Mouse (Mus musculus): Measurements from ENCODE around the gene Nrxn3.

Nrxn3 gene

GRCm38 (mm10) chr12:89331474-89332263 lies 609.0 kb downstream of the Nrxn3 start:
- DNase-seq (ENCODE audit: low read depth): no peak

GRCm38 (mm10) chr12:89333486-89333885 lies 610.8 kb downstream of the Nrxn3 start:
- DNase-seq (ENCODE audit: low read depth): no peak

- no peak for DNase-seq (ENCODE audit: low read depth)
Measured at GRCm38 (mm10) chr12:89364850-89365249, 642.2 kb downstream of the Nrxn3 start.

- DNase-seq (ENCODE audit: low read depth): no peak
Measured at GRCm38 (mm10) chr12:89369939-89370338, 647.3 kb downstream of the Nrxn3 start.

GRCm38 (mm10) chr12:89376600-89376999 lies 653.9 kb downstream of the Nrxn3 start:
- no peak for DNase-seq (ENCODE audit: low read depth)

- no peak for DNase-seq (ENCODE audit: low read depth)
Measured at GRCm38 (mm10) chr12:89377051-89377643, 654.5 kb downstream of the Nrxn3 start.

- DNase-seq (ENCODE audit: low read depth): no peak
Measured at GRCm38 (mm10) chr12:89377687-89378086, 655.0 kb downstream of the Nrxn3 start.

- DNase-seq (ENCODE audit: low read depth): peak; percentile 3
Measured at GRCm38 (mm10) chr12:89383254-89383653, 660.6 kb downstream of the Nrxn3 start.

- DNase-seq (ENCODE audit: low read depth): no peak
Measured at GRCm38 (mm10) chr12:89395121-89395792, 672.6 kb downstream of the Nrxn3 start.

GRCm38 (mm10) chr12:89436519-89436918 lies 713.8 kb downstream of the Nrxn3 start:
- DNase-seq (ENCODE audit: low read depth): no peak

- no peak for DNase-seq (ENCODE audit: low read depth)
Measured at GRCm38 (mm10) chr12:89442323-89443038, 719.8 kb downstream of the Nrxn3 start.

GRCm38 (mm10) chr12:89450667-89451298 lies 728.1 kb downstream of the Nrxn3 start:
- peak; percentile 32 for DNase-seq (ENCODE audit: low read depth)

- no peak for DNase-seq (ENCODE audit: low read depth)
Measured at GRCm38 (mm10) chr12:89470226-89470625, 747.5 kb downstream of the Nrxn3 start.

- DNase-seq (ENCODE audit: low read depth): no peak
Measured at GRCm38 (mm10) chr12:89471289-89471688, 748.6 kb downstream of the Nrxn3 start.

GRCm38 (mm10) chr12:89471874-89472273 lies 749.2 kb downstream of the Nrxn3 start:
- DNase-seq (ENCODE audit: low read depth): no peak

- peak; percentile 57 for DNase-seq (ENCODE audit: low read depth)
Measured at GRCm38 (mm10) chr12:89479096-89479495, 756.4 kb downstream of the Nrxn3 start.

- DNase-seq (ENCODE audit: low read depth): no peak
Measured at GRCm38 (mm10) chr12:89482223-89482622, 759.5 kb downstream of the Nrxn3 start.

GRCm38 (mm10) chr12:89504026-89504425 lies 781.4 kb downstream of the Nrxn3 start:
- no peak for DNase-seq (ENCODE audit: low read depth)

GRCm38 (mm10) chr12:89505121-89505764 lies 782.6 kb downstream of the Nrxn3 start:
- DNase-seq (ENCODE audit: low read depth): peak; percentile 42

- DNase-seq (ENCODE audit: low read depth): no peak
Measured at GRCm38 (mm10) chr12:89508970-89509369, 786.3 kb downstream of the Nrxn3 start.

- peak; percentile 57 for DNase-seq (ENCODE audit: low read depth)
Measured at GRCm38 (mm10) chr12:89513759-89514158, 791.1 kb downstream of the Nrxn3 start.

All from induced T-regulatory cell, adult 2 months (primary cell).